Mouse (Mus musculus) neutrophil, adult 5-6 weeks (primary cell): Measurements from ENCODE around the gene Stpg1. TPM values are rescaled to one million over a fixed set of nuclear protein-coding genes. Genes with fewer than 3 reads are reported as not detected.

Source experiments
- ATAC-seq: fragments of 151-379, 151-347 bp; 2 replicates; pipeline ENCODE4 v1.8.0; 2017; ENCODE audit warnings: mild to moderate bottlenecking, moderate TSS enrichment; ENCODE audit not compliant: insufficient number of reproducible peaks, poor library complexity, low FRiP score, severe bottlenecking; ENCODE audit errors: extremely low read depth
- total RNA-seq: library from RNA; stranded (forward); fragments of 200-1000 nt; gene quantifications from 2 replicates; pipeline ENCODE4 v1.2.3, GENCODE M21; 2017

Stpg1 gene
- 0.47 and 1.5 TPM in 2 replicates for total RNA-seq

- ATAC-seq: peak; percentile 94
Observed at GRCm38 (mm10) chr4:135494521-135495396, at the start of gene Stpg1, which contains the start of gene Nipal3. Gene Stpg1 (plus strand): TSS chr4:135494790. Gene Nipal3 (minus strand): TSS chr4:135495038.

GRCm38 (mm10) chr4:135451360-135452015 is 43.1 kb upstream of the Stpg1 start:
- no peak for ATAC-seq

GRCm38 (mm10) chr4:135453164-135453563 is 41.4 kb upstream of the Stpg1 start:
- ATAC-seq: no peak

GRCm38 (mm10) chr4:135453572-135453971 is 41.0 kb upstream of the Stpg1 start:
- no peak for ATAC-seq

GRCm38 (mm10) chr4:135463406-135463805 is 31.2 kb upstream of the Stpg1 start:
- no peak for ATAC-seq

GRCm38 (mm10) chr4:135477851-135478250 is 16.7 kb upstream of the Stpg1 start:
- ATAC-seq: no peak

- ATAC-seq: no peak
Observed at GRCm38 (mm10) chr4:135480370-135480769, 14.2 kb upstream of the Stpg1 start.

- no peak for ATAC-seq
Observed at GRCm38 (mm10) chr4:135485086-135485485, 9.5 kb upstream of the Stpg1 start.

GRCm38 (mm10) chr4:135486352-135486751 is 8.2 kb upstream of the Stpg1 start:
- ATAC-seq: no peak

GRCm38 (mm10) chr4:135489256-135489655 is 5.3 kb upstream of the Stpg1 start:
- no peak for ATAC-seq

GRCm38 (mm10) chr4:135493271-135493670 is 1.3 kb upstream of the Stpg1 start:
- no peak for ATAC-seq

- ATAC-seq: no peak
Observed at GRCm38 (mm10) chr4:135493691-135494520, 684 bp upstream of the Stpg1 start.

- no peak for ATAC-seq
Observed at GRCm38 (mm10) chr4:135495397-135495791, 804 bp downstream of the Stpg1 start.

- ATAC-seq: no peak
Observed at GRCm38 (mm10) chr4:135495810-135496209, 1.2 kb downstream of the Stpg1 start.

- ATAC-seq: no peak
Observed at GRCm38 (mm10) chr4:135498136-135498535, 3.5 kb downstream of the Stpg1 start.

- no peak for ATAC-seq
Observed at GRCm38 (mm10) chr4:135499831-135500230, 5.2 kb downstream of the Stpg1 start.

GRCm38 (mm10) chr4:135501587-135501986 is 7.0 kb downstream of the Stpg1 start:
- ATAC-seq: no peak

- no peak for ATAC-seq
Observed at GRCm38 (mm10) chr4:135505794-135506193, 11.2 kb downstream of the Stpg1 start.
